Mouse (Mus musculus): ENCODE results near the gene AU040320.
A peak's percentile ranks its signal among the peaks of the same experiment; 100 is the strongest.

The AU040320 gene

DNA sequence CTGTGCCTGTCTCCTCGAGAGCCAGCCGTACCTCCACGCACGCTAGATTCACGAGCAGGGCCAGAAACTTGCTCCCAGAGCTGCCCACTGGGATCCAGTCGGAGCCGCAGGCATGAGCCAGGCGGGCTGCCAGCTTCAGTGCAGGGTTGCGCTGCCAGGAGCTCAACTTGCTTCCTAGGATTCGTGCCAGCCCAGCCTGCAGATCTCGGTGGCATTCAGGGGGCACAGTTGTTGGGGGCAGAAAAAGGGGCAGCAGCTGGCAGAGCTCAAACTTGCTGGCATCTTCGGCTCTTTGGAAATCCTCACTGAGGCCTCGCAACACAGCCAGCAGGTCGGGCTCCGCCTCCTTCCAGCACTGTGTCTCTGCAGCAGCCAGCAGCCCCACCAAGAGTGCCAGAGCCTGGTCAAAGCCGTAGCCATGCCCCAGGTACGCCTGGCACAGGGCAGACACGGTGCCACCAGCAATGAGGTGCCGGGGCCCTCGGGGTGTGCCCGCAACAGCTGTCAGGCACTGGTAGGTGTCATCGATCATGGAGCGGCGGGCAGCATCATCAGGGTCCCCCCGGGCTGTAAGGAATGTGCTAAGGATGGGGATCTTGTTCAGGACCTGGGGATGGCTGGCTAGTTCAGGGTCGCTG is 3.2 kb upstream of the AU040320 start:
- no peak for DNase-seq

DNA sequence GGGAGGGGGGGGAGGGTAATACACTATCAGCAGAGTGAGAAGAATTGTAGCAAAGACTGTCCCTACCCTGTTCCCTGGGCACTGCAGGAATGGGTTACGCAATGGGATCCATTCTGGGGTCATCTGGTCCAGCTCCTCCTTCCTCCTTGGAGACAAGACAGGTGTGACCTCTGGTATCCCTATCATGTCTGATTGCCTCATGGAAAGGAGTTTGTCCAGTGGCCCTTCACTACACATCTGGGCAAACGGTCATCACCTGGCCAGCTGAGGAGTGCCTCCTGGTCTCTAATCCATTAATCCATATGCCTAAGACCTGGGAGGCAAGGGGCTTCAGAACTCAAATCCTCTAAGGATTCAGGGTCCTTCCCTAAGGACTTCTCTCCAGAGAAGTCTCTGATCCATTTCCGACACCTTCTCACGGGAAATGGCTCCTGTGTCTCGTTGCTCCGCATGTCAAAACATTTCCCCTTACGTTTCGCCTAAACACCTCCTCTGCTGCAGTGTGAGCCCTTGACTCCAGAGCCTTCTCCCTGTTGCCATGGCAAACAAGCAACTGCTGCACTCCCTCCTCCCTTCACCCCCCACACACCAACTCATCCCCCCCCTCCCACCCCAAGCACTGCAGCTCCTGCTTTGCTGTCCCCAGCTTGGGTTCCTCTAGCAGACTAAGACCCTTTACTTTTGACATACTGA is 2.3 kb upstream of the AU040320 start:
- no peak for DNase-seq

DNA sequence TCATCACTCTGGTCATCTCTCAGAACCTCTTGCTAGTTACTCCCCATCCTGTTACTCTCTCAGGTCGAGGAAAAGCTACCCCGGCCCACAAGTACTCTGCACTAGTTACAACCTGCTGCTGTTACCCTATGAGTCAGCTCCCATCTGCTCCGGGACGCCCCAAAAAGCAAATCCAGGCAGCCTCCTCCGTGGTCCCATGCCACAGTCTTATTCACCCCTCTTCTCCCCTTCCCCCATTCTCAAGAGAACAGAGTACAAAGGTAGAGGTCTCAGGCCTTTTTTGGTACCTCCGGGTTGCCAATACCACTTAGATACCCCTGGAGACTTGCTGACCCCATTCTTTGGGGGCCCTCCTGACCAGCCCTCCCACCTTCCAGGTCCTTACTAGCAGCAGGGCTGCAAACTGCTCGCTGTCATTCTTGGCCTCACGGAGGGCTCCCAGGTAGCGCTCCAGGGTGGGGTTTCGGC is 1.8 kb upstream of the AU040320 start:
- DNase-seq = no peak

DNA sequence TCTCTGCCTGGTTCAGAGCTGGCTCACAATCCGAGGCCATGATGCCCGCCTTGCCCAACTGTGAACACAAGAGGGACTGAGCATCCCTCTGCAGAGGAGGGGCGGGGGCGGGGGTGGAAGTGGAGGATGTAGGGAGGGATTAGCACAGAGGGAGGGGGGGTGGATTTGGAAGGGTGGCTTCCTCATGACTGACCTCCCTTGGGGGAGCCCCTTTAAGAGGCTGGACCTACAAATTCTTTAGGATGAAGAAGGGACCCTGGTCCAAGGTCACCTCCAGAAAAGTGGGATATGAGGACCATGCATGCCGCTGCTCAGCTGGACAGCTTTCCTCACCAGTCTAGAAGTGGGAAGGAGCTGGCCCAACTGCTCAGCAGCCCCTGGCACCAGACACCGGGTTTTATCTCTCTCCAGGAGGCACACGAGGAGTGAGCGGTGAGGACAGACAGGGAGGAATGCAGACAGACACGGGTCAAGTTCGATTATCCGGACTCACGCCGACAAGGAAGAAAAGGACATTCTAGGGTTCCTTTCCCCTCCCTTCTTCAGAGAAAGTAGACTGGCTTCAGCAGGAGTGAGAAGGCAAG is 1.2 kb upstream of the AU040320 start:
- no peak for DNase-seq

DNA sequence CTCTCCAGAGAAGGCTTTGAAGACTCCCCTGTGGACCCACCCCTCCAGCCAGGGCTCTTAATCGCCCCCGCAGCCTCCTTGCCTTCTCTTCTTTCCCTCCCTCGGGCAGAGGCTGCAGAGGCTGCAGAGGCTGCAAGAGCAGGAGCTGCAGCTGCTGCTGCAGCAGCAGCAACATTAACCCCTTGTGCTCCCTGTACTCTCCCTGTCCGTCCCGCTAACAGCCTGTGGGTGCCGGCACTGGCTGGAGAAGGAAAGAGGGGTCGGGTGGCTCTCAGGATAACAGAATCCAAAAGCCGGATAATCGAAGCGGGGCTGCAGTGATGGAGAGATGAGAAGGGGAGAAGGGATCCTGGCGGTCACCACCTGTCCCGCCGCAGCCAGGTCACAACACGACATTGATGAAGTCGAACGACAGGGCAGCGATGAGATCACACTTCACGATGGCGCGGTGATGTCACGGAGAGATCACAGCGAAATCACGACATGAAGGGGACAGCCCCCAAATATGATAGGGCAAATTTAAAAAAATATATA is 669 bp upstream of the AU040320 start:
- DNase-seq = no peak

DNA sequence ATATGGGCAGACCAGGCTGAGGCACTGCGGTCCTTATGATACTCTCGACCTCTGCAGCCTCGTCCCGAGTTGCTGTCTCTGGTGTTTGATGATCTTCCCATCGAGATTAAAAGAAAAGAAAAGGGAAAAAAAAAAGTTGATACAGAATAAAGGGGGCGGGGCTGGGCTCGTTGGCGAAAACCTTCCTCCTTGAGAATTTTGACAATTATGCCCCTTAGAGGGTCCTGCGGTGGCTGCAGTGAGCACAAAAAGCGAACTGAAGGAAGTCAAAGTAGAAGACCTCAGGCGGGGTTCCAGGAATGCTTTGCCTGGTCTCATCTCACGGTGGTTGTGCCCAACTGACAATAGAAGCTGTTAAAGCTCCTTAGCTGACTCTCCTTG is 877 bp downstream of the AU040320 start:
- no peak for DNase-seq

DNA sequence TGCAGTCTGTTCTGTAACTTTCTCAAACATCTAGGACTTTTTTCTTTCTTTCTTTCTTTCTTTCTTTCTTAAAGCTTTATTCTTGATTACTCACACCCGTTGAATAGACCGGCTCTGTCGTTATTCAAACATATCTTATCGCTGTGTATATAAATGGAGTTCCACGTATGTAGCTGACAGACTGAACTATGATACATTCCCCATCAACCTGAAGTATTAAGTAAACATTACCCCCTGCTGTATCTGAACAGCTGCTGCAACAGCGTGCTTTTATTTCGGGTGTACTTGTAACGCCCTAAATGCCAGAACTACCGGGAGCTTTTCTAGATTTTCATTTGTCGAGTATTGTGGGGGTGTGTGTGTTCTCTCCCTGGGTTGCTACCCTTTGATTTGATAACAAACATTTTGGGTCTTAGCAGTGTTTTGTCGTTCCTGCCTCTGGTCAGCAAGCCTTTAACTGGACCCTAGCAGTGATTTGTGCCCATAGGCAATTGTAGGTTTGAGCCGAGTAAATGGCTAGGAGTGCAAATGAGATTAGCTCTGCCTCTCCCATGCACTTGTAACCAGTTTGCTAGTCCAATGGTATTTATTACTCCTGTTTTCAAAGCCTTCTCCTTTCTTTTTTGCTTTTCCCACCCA is 1.5 kb downstream of the AU040320 start:
- no peak for DNase-seq

DNA sequence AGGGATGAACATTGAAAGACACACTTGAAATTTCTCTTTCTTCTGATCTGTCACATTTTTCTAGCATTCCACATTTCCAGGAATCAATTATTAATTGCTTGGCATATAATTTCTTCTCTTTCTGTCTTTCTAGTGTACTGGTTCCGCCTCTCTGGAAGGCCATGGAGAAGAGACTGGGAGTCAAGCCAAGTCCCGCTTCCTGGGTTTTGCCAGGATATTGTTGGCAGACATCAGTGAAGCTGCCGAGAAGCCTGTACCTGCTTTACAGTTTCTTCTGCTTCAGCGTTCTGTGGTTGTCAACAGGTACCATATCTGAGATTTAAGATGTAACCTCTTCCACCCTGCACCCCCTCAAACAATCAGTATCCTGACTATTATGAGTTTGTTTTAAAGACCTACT is 3.4 kb downstream of the AU040320 start:
- DNase-seq = peak; percentile 77 to 80

DNA sequence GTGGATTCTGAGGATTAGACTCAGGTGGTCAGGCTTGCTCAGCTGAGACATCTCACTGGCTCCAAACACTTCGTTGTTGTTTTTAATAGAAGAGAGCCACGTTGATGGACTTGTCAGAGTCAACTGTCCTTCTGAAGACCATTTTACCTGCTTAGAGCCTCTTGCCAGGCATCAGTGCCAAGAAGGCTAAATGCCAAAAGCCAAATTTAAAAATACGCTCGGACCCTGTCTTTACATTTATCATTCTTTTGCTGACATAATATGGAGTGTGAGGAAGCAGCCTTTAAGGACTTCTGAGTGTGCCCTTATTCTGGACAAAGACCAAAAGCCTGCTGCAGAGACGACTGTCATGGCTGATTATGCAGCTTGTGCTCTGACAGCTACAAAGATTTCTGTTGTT is 5.0 kb downstream of the AU040320 start:
- DNase-seq = no peak

DNA sequence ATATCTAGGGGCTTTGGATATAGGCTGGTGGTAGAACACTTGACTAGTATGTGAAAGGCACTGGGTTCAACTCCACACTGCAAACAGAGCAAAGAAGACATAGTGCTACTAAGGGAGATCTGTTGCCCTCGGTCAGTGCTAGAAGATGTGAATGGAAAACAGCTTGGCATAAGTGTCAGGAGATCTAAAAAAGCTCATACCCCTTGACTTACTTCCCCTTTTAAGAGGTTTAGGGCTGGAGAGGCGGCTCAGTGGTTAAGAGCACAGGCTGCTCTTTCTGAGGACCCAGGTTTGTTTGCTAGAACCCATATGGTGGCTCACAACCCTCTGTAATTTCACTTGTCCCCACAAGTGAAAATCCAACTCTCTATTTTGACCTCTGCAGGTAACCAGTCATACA is 6.1 kb downstream of the AU040320 start:
- no peak for DNase-seq

DNA sequence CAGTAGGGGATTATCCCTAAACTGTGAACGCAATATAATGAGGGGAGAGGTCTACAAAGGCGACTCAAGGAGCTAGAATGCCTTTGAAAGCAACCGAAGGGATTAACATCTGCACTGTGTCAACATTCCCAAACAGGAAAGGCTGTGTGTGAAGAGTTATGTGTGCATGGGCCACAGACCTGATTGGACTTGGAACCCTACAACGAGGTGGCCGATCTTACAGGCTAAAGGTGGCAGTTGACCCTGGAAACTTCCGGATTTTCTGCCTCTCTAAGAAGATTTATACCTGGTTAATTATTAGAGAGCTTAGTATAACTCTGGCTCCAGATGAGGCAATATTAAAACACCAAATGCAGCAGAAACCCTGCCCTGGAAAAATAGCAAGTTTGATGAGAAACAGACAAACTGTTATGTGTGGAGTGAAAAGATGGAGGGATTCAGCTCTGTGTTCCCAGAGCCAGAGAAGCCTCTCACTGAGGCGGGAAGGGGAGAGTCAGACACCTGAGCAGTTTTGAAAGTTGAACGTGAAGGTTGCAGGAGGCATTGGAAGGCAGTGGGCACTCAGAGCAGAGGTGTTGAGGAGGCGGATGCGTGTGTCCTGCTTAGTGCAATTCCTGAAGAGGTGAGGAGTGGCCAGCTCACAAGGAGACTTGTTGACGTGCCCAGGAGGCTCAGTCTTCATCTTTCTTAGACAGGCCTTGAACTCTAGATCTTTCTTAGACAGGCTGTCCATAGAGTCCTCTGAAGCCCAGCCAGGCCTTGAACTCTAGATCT is 9.4 kb downstream of the AU040320 start:
- peak; percentile 58 to 81 for DNase-seq

DNA sequence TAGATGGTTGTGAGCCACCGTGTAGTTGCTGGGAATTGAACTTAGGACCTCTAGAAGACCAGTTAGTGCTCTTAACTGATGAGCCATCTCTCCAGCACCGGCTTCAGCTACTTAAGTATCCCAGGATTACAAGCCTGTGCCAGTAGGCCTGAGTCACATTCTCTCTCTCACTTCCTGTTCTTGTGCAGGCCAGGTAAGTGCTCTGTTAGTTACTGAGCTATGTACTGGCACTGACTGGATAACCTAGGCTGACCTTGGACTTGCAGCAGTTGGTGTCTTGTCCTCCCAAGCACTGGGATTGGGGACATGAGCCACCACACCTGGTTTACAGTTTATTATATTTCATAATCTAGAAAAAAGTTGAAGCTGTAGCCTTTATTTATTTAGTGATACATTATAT is 10.1 kb downstream of the AU040320 start:
- no peak for DNase-seq

DNA sequence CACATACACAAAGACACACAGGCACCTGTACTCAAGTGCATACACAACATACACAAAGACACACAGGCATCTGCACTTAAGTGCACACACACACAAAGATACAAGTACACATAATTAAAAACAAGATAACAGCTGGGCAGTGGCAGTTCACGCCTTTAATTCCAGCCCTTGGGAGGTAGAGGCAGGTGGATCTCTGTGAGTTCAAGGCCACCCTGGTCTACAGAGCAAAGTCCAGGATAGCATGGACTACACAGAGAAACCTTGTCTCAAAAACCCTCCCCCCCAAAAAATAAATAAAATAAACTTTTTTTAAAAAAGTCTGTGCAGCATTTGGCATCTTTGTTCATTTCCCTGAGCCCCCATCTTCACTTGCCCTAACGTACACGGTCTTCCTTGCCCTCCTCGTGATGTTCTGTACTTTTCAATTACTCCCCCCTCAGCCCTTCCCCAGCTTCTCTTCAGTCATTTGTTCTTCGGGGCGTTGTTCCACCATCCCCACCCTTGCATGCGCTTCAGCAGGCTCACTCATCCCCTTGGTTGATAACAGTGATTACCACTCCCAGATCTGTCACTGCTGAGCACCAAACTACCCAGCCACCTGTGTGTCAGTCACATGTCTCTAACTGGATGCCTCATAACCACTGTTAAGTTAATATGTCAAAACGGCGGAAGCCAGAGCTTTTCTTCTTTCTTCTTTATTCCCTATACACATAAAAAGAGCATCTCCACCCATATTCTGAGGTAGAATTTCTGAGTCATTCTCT is 16.6 kb downstream of the AU040320 start:
- DNase-seq = no peak

DNA sequence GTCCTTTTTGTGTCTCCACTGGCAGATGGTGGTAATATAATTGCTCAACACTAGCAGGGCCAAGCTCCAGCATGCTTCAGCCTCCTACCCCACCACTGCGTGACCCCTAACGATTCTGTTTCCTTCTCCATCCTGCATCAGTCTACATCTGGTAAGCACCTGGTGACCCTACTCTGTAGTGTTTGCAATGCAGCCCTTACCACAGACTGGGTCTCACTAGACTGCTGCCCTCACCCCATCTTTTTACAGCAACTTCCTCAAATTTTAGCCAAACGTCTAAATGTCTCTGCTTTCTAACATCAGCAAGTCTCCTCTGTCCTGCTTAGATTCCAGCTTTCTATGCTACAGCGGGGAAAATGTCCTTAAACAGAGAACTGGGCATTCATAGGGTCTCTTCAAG is 17.5 kb downstream of the AU040320 start:
- no peak for DNase-seq

DNA sequence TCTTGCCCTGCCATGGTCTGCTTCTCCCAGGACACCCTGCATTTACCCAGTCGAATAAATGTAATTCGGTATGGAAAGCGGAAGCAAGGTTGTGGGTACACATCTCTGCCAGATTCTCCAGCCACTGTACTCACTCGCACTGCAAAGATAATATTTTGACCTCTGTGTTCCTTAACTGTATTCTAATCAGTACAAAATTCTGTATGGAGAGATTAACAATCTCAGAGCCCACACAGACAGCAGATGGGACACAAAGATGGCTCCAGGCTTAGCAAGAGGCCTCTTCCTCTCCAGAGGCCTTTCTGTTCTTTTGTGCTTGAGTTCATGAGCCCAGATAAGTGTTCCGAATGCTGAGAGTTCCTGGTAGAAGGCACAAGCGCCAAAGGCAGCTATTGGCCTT is 20.5 kb downstream of the AU040320 start:
- no peak for DNase-seq

DNA sequence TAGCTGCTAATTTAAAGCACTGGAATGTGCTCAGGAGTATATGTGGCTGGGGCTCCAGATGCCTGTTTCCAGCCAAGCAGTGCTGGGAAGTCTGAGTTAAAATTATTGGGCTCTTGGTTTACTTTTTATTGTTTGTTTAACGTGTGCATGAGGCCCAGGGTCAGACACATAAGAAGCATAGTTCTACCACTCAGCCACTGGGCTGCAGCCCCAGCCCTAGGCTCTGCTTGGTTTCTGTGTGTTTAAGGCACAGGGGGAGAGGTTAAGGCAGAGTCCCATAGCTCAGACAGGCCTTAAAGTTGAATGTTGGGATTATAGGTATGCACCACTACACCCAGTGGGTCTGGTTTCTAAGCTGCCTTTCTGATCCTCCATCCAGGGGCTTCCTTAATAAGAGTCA is 21.8 kb downstream of the AU040320 start:
- DNase-seq = no peak

DNA sequence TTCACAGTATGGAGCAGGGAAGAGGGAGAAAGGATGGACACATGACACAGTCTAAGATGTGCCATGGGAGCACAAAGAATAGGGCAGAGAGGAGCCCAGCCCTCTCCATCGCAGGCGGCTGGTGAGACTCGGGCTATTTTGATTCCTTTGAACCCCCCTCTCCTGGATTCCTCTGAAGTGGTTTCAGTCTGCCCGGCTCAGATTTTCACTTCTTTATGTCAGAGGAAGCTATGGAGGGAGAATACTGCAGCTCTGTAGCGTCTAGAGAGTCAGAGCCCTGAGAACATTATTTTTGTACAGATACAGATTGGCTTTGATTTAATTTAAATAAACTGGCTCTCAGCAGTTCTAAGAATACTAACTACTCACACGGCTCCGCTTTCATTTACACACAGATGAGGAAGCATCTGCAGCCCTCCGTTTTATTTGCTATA is 25.8 kb downstream of the AU040320 start:
- DNase-seq = no peak

DNA sequence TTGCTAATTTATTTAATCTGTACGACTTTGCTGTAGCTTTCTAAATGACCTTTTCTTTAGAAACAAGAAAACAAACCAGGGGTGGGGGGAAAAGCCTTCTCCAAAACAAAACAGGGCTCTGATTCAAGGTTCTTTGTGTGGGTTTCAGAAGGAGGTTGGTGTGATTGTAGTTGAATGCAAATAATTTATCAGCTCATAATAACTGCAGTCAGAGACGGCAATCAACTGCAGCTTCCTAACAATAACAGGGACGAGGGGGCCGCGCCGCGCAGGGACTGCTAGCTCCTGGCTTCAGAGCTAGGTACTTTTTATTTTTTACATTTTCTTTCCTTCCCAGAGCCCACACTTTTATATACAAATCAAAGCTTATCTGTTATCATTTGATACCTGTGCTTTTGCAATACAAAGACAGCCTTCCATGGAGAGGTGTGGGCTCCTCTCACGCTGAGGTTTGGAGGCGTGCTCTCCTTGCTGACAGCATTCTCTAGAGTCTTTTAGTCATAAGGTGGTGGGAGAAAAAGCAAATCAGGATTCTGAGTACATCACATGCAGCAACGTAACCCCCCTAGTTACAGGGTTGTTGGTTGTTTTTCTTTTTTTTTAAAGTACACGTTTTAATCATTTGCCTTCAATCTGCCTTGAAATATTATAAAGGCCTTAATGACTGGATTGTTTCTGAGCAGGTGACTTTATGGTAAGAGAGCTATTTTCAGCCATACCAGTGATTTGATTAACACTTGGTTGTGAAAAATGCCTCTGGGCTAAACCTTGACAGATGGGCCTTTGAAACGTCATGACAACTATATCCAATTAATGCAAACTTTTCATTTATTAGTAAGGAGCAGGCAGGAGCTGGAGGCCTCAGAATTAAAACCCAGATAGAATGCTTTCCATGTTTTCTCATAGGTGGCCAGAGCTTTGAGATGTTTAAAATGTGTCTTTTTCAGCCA is 26.8 kb downstream of the AU040320 start:
- DNase-seq = no peak

DNA sequence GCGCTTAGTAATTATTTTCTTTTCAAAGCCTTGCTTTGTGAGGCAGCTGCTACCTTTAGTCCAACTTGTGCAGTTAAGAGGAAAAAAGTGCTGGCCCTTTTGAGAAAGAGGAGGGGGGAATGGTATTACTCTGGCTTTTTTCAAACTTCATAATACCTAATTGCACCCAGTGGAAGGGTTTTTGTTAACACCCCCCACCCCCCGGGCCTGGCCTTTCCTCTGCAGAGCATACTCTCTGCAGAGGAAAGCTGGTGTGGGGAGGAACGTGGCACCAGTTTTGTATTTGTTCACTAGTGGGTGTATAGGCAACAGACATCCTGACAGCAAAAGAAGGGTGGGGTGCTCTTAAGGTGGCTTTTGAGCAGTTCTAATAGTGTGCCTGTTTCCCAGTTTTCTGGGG is 28.5 kb downstream of the AU040320 start:
- DNase-seq = no peak

DNA sequence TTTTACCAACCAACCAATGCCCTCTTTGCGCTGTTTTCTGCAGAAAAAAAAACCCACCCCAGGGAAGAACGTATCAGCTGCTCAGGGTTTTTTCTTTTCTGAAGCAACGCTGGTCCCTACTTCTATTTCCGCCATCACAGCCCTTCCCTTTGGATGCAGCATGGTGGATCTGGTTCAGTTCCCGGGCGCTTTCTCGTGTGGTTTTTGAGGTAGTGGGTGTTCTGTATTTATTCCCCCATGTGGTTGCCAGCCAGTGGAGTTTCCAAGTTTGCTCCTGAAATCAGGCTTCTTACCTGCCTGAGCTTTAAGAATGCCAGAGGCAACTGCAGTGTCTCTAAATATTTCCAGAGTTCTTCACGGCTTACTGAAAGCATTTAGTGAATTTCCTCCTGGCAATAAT is 29.2 kb downstream of the AU040320 start:
- no peak for DNase-seq

DNA sequence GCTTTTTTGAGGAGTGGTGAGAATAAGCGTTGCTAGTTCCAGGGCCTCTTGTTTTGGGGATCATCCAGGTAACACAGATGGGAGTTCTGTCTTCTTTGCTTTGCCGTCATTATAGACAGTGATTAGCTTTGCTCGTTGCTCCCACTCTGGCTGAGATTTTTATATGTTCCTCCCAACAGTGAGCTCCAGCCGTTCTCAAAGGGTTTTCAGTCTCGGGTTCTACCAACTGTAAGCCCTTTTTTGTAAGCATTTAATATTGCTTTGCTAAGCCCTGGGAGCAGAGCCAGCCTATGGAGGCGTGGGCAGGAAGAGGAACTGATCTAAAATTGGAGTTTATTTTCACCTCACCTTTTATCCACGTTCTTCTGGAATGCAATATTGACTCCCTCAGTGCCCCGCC is 29.7 kb downstream of the AU040320 start:
- no peak for DNase-seq

Data from kidney, postnatal 25 days (tissue).